Mouse (Mus musculus): ENCODE measurements at regions not wholly inside any gene's neighbourhood (a gene's known extent, or its start where the extent isn't known, plus 50 kb on each side); places are given as distances from the start of the nearest gene placed in this dataset.

DNA sequence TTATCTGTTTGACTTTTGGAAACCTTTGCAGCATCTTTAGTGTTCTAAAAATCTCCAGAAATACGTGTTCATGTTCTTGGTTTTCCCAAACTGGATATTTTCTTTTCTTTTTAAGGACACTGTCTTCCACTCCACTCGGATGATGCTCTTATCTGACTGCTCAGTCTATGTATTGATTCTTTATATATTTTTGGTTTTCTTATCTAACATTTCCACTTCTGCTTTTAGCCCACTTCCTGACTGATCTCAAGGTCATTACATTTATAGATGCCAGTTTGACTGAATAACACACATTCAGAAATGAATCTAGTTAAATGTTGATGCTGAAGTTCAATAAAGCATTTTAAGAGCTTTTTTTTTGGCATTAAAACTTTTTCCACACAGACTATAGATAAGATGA is 265.3 kb downstream of the Rpl36a-ps1 start:
- no peak for DNase-seq (ENCODE audit: low read depth)

DNA sequence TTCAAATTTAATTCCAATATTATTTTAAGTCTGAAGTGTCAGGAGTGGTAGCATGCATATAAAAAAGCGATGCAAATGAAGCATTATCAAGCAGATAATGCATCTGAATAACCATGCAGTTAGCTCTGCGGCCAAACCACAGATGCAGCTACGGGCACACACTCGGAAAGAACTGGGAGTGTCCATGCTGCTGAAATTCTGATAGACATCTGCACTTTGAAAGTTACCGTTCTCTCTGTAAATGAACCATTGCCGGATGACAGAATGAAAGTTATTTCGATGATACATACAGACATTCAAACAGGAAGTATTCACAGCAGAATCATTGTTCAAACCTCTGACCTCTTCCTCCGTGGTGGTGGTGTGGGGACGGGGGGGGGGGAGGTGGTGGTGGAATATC is 271.6 kb downstream of the Rpl36a-ps1 start:
- no peak for DNase-seq (ENCODE audit: low read depth)

GRCm38 (mm10) chr14:98721033-98721432 is 273.1 kb downstream of the Rpl36a-ps1 start:
- no peak for DNase-seq (ENCODE audit: low read depth)

- no peak for DNase-seq (ENCODE audit: low read depth)
Observed at GRCm38 (mm10) chr14:98708045-98708444, 286.1 kb downstream of the Rpl36a-ps1 start.

GRCm38 (mm10) chr14:98707574-98707973 is 286.5 kb downstream of the Rpl36a-ps1 start:
- DNase-seq (ENCODE audit: low read depth): no peak

GRCm38 (mm10) chr14:98703289-98703688 is 290.8 kb downstream of the Rpl36a-ps1 start:
- no peak for DNase-seq (ENCODE audit: low read depth)

DNA sequence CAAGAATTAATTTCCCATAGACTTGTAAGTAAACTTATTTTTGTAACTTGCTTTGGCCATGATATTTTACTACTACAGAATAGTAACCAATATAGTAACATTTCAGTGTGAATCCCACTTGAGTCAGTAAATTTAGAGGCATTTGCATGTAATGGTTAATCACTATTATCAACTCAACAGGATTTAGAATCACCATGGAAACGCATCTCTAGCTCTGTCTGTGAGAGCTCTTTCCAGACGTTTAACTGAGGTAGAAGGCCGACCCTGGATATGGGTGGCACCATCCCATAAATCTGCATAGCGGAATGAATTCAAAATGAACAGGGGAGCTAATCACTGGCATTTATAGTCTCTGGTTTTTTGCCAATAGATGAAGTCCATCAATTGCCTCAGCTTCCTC is 337.6 kb downstream of the Rpl36a-ps1 start:
- no peak for DNase-seq (ENCODE audit: low read depth)

- no peak for DNase-seq (ENCODE audit: low read depth)
Observed at GRCm38 (mm10) chr14:98654191-98654809, 339.8 kb downstream of the Rpl36a-ps1 start.

DNA sequence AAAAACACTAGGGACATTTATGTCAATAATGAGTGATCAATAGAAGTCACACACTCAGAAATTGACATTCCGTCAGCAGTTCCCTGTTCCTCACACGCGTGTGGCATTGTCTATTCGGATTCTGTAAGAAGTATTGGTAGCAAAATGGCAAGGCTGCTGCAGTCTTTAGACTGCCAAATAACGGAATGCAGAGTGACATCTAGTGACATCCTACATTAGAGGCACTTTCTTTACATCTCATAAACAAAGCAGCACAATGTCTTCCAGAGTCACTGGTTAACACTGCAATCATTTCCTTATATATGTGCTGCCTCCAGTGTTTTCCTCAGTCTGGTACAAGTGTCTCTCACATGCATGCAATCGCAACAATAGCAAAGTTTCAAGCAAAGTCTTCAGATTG is 342.9 kb downstream of the Rpl36a-ps1 start:
- no peak for DNase-seq (ENCODE audit: low read depth)

- DNase-seq (ENCODE audit: low read depth): no peak
Observed at GRCm38 (mm10) chr14:98650520-98650919, 343.6 kb downstream of the Rpl36a-ps1 start.

GRCm38 (mm10) chr14:98647614-98648013 is 346.5 kb downstream of the Rpl36a-ps1 start:
- DNase-seq (ENCODE audit: low read depth): no peak

DNA sequence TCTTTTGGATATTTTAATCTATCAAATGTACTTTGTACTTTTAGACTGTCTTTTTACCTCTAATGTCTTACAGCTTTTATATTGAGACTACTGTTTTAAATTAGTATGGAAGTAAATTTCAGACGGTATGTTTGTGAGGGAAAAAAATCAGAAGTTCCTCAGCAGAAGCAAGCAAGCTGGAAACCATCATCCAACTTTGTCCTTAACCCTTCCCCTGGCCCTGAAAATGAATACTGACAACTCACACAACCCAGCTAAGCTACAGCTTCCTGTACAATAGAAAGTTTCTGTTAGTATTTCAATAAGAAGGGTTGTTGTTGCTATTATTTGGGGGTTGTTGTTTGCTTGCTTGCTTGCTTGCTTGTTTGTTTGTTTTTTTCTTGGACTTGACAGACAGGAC is 350.4 kb downstream of the Rpl36a-ps1 start:
- no peak for DNase-seq (ENCODE audit: low read depth)

GRCm38 (mm10) chr14:98642661-98643331 is 351.3 kb downstream of the Rpl36a-ps1 start:
- DNase-seq (ENCODE audit: low read depth): no peak

- no peak for DNase-seq (ENCODE audit: low read depth)
Observed at GRCm38 (mm10) chr14:98629026-98629425, 365.1 kb downstream of the Rpl36a-ps1 start.

GRCm38 (mm10) chr14:98626476-98626875 is 367.6 kb downstream of the Rpl36a-ps1 start:
- DNase-seq (ENCODE audit: low read depth): no peak

DNA sequence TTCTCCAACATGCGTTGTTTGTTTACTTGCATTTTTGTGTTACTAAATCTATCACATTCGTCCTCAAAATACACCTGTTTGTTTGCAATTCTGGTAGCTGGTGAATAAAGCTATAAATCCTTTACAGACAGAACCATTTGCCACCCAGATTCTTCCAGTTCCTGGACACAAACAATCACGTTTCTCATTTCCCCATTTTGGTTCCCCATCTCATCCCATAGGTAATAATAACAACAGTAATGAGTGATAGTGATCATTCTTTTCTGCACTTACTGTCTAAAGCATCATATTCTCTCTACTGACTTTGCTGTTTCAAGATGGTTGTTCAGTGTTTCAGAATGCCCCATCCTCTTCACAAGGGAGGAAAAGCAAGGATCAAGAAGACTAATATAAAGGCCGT is 368.3 kb downstream of the Rpl36a-ps1 start:
- DNase-seq (ENCODE audit: low read depth): no peak

GRCm38 (mm10) chr14:98605772-98606171 is 388.3 kb downstream of the Rpl36a-ps1 start:
- no peak for DNase-seq (ENCODE audit: low read depth)

DNA sequence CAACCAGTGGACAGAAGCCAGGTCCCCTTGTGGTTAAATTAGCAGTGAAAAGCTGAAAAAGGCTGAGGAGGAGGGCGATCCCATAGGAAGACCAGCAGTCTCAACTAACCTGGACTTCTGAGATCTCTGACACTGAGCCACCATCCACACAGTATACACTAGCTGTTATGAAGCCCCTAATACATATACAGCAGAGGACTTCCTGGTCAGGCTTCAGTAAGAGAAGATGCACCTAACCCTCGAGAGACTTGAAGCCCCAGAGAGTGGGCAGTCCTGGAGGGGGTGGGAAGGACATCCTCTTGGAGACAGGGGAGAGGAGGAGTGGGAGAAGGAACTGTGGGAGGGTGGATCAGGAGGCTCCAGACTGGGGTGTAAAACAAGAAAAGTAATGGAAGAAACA is 397.9 kb downstream of the Rpl36a-ps1 start:
- DNase-seq (ENCODE audit: low read depth): no peak

- no peak for DNase-seq (ENCODE audit: low read depth)
Observed at GRCm38 (mm10) chr14:98589846-98590245, 404.3 kb downstream of the Rpl36a-ps1 start.

DNA sequence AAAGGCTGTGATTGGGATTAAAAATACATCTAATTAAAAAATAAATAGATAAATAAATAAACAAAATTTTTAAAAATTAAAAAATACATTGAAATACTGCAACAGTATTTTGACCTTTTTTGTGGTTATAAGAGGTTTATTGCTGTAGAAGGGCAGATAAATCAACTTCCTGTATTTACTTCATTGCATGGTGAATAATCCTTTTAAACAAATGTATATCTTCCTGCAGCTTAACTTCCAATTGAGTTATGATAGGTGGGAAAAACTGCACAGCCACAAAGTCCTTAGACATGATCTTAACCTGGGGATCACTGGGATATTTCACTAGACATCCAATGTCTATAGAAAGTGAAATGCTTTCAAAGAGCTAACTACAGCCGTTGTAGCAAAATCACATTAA is 402.1 kb upstream of the Dach1 start:
- no peak for DNase-seq (ENCODE audit: low read depth)

- no peak for DNase-seq (ENCODE audit: low read depth)
Observed at GRCm38 (mm10) chr14:98562002-98562401, 392.4 kb upstream of the Dach1 start.

DNA sequence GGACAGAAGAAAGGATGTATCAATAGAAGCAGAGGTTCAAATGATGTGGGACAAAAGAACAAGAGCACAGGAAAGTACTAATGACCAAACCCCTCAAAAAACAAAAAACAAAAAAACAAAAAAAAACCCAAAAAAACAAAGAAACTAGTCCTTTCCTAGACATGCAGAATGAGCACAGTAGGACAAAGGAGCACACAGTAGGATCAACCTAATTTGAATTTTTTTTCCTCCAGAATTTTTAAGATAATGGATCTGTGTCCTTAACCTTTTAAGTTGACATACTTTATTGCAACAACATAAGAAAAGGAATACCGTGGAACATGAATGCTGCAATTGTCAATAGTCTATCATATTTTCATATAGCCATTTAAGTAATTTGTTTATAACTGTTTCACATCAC is 370.2 kb upstream of the Dach1 start:
- DNase-seq (ENCODE audit: low read depth): no peak

DNA sequence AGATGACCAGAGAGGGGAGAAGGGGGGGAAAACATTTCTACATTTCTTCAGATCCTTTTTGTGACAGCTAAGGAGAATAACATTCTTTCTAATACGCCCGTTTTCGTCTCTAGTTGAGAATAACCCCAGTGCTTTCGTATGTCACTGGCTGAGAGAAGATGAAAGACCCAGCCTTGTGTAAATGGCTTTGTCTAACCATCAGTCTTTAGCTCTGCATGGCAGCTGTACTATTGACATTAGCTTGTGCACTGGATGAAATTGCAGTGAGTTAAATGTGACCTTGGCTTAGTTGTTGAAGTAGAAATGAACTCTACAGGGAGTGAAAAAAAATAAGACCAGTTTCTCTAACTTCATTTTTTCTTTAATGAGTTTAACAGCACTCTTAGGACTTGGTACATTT is 368.7 kb upstream of the Dach1 start:
- no peak for DNase-seq (ENCODE audit: low read depth)

GRCm38 (mm10) chr14:98533600-98533999 is 364.0 kb upstream of the Dach1 start:
- DNase-seq (ENCODE audit: low read depth): no peak

Measured in naive thymus-derived CD4-positive, alpha-beta T cell, adult 2 months (primary cell).